Mouse (Mus musculus): Measurements from ENCODE around the gene Plxnb2. TPM values are rescaled to one million over a fixed set of nuclear protein-coding genes. Genes with fewer than 3 reads are reported as not detected.

The Plxnb2 gene
- total RNA-seq (2023), result 1 to 10 TPM; 1.5 to 2.3 TPM

DNA sequence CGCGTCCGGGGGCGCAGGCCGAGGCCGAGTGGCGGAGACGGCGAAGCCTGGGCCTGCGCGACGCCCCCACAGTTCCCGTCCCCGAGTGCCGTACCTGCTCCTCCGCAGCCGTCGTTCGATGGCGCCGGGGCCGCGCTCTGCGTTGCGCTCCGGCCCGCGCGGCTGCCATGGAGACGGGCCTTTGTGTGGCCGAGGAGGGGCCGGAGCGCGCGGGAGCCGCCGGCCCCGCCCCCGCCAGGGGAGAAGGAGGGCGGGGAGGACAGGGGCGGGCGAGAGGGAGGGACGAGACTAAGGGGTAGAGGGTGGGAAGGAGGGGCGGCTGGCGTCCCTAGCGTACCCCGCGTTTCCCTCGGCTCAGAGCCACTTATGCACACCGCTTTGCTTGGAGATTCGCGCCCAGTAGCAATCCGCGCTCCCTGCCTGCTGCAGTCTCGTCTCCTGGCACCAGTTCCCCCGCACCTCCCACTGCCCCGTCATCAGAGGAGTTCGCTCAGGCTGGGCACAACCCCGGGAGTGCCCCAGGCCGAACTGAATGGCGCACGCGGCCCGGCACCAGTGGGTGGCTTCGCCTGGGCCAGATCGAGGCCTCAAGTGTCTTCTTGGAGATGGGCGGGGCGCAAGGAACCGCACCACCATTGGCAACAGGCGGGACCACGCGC lies at the start of gene Plxnb2:
Gene Plxnb2 (minus strand): TSS at position 218 of the 659 bp plus-strand sequence.

DNA sequence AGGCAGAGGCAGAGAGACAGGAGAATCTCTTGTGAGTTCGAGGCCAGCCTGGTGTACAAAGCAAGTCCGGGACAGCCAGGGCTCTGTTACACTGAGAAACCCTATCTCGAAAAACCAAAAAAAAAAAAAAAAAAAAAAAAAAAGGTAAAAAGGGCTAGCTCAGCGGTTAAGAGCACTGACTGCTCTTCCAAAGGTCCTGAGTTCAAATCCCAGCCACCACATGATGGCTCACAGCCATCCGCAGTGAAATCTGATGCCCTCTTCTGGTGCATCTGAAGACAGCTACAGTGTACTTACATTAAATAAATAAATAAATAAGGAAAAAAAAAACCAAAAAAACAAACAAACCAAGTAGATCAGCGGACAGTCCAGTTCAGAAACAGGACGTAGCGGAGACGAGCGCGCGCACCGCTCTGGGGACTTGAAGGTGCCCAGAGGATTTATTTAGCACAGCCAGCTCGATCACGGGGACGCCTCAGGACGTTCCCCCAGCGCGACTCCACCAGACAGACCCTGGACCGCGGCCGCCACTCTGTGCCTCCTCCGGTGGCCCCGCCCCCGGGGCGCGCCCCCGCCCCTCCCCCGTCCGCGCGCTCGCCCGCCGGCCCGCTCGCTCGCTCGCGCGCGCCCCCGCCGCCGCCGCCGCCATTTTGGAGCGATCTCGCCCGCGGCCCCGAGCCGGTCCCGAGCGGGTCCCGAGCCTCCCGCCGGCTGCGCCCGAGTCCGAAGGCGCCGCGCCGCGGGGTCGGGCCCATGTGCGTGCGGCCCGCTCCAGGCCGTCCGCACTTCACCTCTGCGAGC lies 30.5 kb upstream of the Plxnb2 start, which contains the start of gene Ppp6r2:
Gene Ppp6r2 (plus strand): TSS at position 639 of the 801 bp plus-strand sequence.

DNA sequence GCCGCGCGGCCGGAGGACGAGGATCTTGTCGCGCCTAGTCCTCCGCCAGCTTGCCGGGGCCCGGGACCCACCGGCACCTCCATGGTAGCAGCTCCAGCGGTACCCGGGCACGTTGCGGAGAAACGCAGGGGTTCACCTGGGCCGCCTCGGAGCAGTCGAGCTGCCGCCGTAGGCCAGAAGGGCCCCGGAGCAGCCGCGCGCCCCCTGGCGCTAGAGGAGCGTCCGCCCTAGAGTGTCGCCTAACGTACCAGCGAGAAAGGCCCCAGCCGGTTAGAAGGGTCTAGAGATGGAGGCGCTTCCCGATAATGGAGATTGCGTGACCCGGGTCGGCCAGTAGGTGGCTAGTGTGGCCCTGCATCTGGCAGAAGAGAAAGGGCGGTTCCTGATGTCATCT lies 15.7 kb upstream of the Plxnb2 start, which contains the start of gene Dennd6b:
Gene Dennd6b (minus strand): TSS at position 184 of the 394 bp plus-strand sequence.

DNA sequence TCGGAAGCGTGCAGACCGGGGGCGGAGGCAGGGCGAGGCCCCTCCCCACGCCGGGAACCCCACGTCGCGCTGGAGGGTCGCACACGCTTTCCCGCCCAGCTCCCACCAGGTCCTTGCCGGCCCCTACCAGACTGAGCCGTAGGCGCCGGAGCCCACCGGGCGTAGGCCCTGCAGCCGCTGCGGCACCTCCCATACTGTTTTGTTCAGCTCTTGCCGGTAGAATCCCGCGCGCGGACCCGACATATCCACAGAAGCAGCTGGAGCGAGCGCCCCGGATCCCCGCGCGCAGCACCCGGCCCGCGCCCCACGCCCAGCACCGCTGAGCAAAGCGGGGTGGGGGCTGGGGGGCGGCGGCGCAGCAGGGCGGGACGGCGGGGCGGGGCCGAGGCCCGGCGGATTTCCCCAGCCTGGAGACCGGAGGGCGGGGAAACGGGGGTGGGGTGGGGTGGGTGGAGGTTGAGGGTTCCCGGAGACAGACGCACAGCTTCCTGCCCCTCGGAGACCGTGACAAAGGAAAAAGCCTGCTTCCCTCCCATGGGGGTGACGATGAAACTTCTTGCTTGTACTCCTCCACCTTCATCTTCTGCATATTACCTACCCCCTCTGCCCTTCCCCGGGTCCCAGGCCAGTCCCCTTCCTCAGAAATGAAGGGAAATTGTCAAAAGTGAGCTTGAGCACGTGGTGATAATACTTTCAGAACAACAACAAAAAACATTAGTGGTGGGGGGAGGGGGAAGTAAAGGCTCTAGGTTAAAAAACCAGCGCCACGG lies 31.1 kb downstream of the Plxnb2 start, which contains the start of gene Mapk11:
Gene Mapk11 (minus strand): TSS at position 358 of the 770 bp plus-strand sequence.

DNA sequence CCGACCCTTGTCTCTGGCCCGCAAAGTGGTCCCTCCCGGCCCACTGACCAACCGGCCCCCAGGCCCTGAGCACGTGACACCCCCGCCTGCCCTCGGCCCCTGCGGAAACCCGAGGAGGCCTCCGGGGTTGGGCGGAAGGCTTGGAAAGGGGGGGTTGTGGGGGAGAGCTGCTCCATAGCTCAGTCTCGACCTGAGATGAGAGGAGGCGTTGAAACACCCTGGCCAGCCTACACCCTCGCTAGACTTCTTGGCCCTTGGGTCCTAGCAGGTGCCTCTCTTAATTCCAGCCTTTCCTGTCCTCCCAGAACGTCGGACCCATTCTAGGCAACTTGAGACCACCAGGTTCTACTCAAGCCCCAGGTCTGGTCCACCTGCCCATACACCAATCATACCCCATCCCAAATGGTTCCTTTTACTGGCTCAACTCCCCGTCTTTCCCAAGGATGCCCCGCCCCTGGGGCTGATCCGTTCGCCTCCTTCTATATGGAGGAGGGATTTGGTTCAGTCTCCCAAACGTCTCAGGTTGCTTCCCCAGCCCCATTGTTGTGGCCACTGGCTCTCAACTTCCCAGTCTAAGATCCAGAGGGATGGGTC lies 39.8 kb downstream of the Plxnb2 start, which contains the start of gene Mapk12:
Gene Mapk12 (minus strand): TSS at position 45 of the 594 bp plus-strand sequence.

DNA sequence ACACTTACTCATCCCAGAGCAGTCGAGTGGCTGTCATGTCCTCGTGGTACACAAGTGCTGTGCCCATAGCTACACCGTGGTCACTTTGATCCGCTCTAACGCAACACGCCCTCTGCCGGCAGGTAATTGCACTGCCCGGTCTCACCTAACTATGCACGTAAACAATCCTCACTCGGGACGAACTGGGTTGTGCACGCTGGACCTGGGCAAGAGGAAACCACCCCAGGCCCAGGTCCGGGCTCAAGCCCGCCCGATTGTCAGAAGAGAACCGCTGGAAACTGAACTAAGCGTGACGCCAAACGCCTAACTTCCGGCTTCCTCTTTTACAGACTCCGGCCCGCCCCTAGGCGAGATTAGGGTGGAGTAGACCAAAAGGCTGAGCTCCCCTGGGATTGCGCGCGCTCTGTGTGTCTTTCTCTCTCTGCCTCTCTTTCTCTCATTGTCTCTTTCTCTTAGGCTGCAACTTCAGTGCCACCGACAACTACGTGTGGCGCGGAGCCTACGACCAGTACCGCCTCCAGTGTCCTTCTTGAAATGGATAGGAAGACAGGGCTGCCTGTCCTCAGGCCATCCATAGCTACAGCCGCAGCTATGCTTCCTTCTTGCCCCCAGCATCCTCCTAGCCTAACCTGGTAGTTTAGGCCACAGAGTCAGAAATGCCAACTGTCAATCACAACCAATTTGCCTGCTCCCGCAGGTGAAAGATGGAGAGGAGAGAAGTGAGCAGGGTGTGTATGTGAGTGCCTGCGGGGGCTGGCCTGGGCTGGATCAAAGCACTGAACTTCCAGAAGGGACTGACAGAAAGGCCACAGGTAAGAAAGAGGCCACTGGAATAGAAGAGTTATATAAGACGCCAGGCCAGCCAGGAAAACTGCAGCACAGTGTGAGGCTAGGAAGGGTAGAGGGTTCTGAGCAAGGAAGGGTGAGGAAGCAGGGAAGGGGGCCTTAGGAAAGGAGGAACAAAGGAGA lies 51.9 kb downstream of the Plxnb2 start, which contains the start of gene Hdac10:
Gene Hdac10 (minus strand): TSS at position 319 of the 969 bp plus-strand sequence.

DNA sequence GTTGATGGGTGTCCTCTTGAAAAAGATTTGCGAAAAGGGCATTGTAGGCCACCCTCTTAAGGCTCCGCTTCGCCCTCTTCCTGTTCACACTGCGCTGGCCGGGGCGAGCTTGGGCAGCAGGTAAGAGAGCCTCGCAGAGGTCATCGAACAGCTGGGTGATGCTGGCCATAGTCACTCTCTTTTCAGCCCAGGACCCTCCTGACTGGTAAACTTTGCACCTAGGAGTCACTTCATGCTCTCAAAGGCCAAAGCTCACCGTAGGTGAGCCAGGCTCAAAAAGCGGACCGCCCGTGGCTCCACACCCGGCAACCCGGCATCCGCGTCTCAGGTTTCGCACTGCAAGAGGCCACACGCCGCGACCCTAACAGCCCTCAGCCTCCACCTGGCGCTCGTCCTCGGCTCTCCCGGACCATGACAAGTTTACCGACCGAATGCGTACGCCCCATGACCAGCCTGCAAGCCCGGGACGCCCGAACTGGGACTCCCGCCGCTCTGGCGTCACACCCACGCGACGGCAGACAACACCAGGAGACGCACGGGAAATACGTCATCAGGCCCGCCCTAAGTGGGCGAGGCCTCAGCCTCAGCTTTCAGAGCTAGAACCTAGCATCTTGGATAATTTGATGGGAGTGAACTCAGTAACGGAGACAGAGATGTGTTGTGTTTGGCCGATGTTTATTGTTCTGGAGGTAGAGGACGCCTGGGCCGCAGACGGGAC lies 57.8 kb downstream of the Plxnb2 start, which contains the start of gene Tubgcp6:
Gene Tubgcp6 (minus strand): TSS at position 464 of the 718 bp plus-strand sequence.

Other genes with a start within 250 kb of the Plxnb2 start
- not detected for gene Ttll8, start 226.4 kb downstream of the Plxnb2 start, total RNA-seq (2023)
- not detected for gene Mlc1, start 201.8 kb downstream of the Plxnb2 start, total RNA-seq (2023)
- gene Mov10l1, start 197.9 kb downstream of the Plxnb2 start, total RNA-seq (2023), result not detected
- not detected for gene Panx2, start 121.1 kb downstream of the Plxnb2 start, total RNA-seq (2023)
- gene Trabd, start 105.7 kb downstream of the Plxnb2 start, total RNA-seq (2023), result 10 to 100 TPM; 49.9 to 50.7 TPM
- 10 to 100 TPM; 25.4 to 26.9 TPM for gene Selenoo, start 91.7 kb downstream of the Plxnb2 start, total RNA-seq (2023)
- 10 to 100 TPM; 39.6 to 44.1 TPM for gene Tubgcp6, start 57.7 kb downstream of the Plxnb2 start, total RNA-seq (2023)
- gene Hdac10, start 52.1 kb downstream of the Plxnb2 start, total RNA-seq (2023), result 10 to 100 TPM; 23.1 to 23.6 TPM
- 1 to 10 TPM; 1.9 to 2.6 TPM for gene Mapk12, start 40.1 kb downstream of the Plxnb2 start, total RNA-seq (2023)
- gene Mapk11, start 31.2 kb downstream of the Plxnb2 start, total RNA-seq (2023), result 10 to 100 TPM; 20.9 to 25.3 TPM
- 10 to 100 TPM; 21.4 to 24.4 TPM for gene Dennd6b, start 15.7 kb upstream of the Plxnb2 start, total RNA-seq (2023)
- gene Ppp6r2, start 30.8 kb upstream of the Plxnb2 start, total RNA-seq (2023), result 10 to 100 TPM; 41.2 to 45.4 TPM
- gene Sbf1, start 134.5 kb upstream of the Plxnb2 start, total RNA-seq (2023), result 100 to 1,000 TPM; 419 to 453 TPM
- gene Adm2, start 141.9 kb upstream of the Plxnb2 start, total RNA-seq (2023), result not detected
- not detected for gene Miox, start 153.6 kb upstream of the Plxnb2 start, total RNA-seq (2023)
- gene Lmf2, start 174.9 kb upstream of the Plxnb2 start, total RNA-seq (2023), result 10 to 100 TPM; 39.9 to 50.1 TPM
- gene Ncaph2, start 174.9 kb upstream of the Plxnb2 start, total RNA-seq (2023), result 100 to 1,000 TPM; 111 to 131 TPM
- 10 to 100 TPM; 23.7 to 25.2 TPM for gene Sco2, start 193.1 kb upstream of the Plxnb2 start, total RNA-seq (2023)
- under 1 TPM; 0.65 to 0.76 TPM for gene Tymp, start 196.3 kb upstream of the Plxnb2 start, total RNA-seq (2023)
- not detected for gene Odf3b, start 198.5 kb upstream of the Plxnb2 start, total RNA-seq (2023)
- gene Klhdc7b, start 204.1 kb upstream of the Plxnb2 start, total RNA-seq (2023), result under 1 TPM; 0.20 to 0.30 TPM
- not detected for gene Syce3, start 229.7 kb upstream of the Plxnb2 start, total RNA-seq (2023)
- gene Cpt1b, start 245.1 kb upstream of the Plxnb2 start, total RNA-seq (2023), result 1 to 10 TPM; 4.0 to 6.2 TPM
- 10 to 100 TPM in 1 of 2 experiments, 1 to 10 TPM in 1; 8.1 to 10.1 TPM for gene C730034F03Rik, start 248.8 kb upstream of the Plxnb2 start, total RNA-seq (2023)
- under 1 TPM in 1 of 2 experiments, not detected in 1; 0.68 TPM for gene Gm44502, start 248.9 kb upstream of the Plxnb2 start, total RNA-seq (2023)
- 100 to 1,000 TPM; 150 to 159 TPM for gene Chkb, start 249.1 kb upstream of the Plxnb2 start, total RNA-seq (2023)